Mouse (Mus musculus) naive thymus-derived CD4-positive, alpha-beta T cell, adult 2 months (primary cell): ENCODE results near the gene Olfr1411.
A peak's percentile ranks its signal among the peaks of the same experiment; 100 is the strongest.

Experiments
- DNase-seq: peaks from one replicate; pipeline ENCODE4 v3.0.0-alpha.2; 2011; ENCODE audit warnings: low read depth

The Olfr1411 gene

GRCm38 (mm10) chr1:92640393-92640792, 46.2 kb downstream of the Olfr1411 start:
- DNase-seq, result peak; percentile 57

GRCm38 (mm10) chr1:92641514-92642272, 47.5 kb downstream of the Olfr1411 start, which contains the start of gene Cops9:
Gene Cops9 (minus strand): TSS chr1:92641985.
- peak; percentile 90 for DNase-seq

DNA sequence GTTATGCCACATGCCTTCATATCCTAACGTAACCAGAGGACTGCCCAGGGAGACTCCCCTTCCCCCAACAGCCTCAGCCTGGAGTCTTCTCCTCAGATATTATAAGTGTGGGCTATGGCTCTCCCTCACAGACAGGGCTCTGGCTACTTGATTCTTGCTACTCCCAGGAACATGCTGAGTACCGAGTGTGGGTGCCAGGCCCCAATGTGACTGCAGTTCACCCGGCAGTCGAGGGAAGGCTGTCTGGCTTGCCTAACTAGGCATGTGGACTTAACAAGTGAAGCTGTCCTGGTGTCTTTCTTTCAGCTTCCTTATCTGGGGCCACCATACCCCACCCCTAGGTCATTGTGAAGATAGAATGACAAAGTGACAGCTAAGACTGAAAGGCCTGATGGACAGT, 49.5 kb downstream of the Olfr1411 start:
- DNase-seq, result no peak

DNA sequence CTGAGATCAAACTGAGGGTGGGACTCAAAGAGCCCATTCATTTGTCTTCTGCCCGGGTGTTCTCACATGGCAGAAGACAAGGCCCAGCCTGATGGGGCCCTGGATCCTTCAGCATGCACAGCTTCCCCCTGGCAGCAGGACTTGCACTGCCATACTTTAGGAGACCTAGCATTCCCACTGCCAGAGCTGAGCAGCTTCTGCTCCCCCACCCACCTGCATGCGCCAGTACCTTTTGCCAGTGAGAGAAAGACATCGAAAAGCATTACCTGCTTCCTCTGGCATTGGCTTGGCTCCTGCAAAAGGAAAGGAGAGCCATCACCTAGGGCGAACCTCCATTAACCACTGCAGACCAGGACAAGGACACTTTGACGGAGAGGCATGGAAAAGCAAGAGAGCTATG, 50.7 kb downstream of the Olfr1411 start:
- no peak for DNase-seq

DNA sequence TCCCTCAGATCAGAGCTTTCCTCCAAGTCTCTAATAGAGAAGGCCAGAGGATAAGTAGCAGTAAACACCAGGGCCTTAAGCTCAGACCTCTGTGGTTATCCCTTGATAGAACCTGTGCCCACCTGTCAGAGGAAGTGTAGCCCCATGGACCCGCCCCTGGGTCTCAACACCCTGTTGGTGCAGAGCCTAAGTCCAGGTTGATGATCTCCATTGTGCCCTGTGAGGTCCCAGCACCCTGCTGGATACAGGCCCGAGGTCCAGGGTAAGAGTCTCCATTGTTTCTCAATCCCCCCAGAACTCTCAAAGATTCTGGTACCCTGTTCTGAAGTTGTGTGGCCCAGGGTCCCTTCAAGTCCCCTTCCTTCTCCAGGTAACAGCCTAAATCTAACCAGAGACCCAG, 51.9 kb downstream of the Olfr1411 start:
- no peak for DNase-seq

- no peak for DNase-seq
These were observed 52.4 kb downstream of the Olfr1411 start for GRCm38 (mm10) chr1:92646601-92647000.

GRCm38 (mm10) chr1:92647026-92647425, 52.8 kb downstream of the Olfr1411 start:
- no peak for DNase-seq
